Mouse (Mus musculus): Measurements from ENCODE around the gene Pbxip1. TPM values are rescaled to one million over a fixed set of nuclear protein-coding genes. Genes with fewer than 3 reads are reported as not detected.

Gene Pbxip1
- polyA plus RNA-seq, 1 experiment from 2014 or later = 10.0 TPM

- Histone ChIP-seq H3K9ac (ENCODE audit: low read length) (no peak overlapping the region), H3K36me3 (ENCODE audit: control insufficient read depth, insufficient read depth, low read length) (no peaks in the 10 kb centered on the region), H3K27ac (ENCODE audit: low read depth, low read length) (no peak overlapping the region), H3K4me3 (ENCODE audit: low read depth, low read length) (no peak overlapping the region), H3K9me3 (ENCODE audit: control insufficient read depth, low read length) (no peaks in the 10 kb centered on the region), H3K27me3 (ENCODE audit: control insufficient read depth, insufficient read depth, low read length) (no peaks in the 10 kb centered on the region), H3K4me2 (ENCODE audit: low read depth, low read length, severe bottlenecking) (no peak overlapping the region), H3K4me1 (replicated peaks; ENCODE audit: control insufficient read depth, insufficient read depth, low read length) (no peaks in the 10 kb centered on the region)
- no peak for ATAC-seq (replicated peaks; ENCODE audit: low FRiP score)
- no peak for DNase-seq (ENCODE audit: low spot score)
- WGBS = 72% methylated on average over 3 of the region's 3 CpGs
These were observed 59.9 kb downstream of the Pbxip1 start for GRCm38 (mm10) chr3:89496366-89496765.

- 46% methylated on average over 7 of the region's 7 CpGs for WGBS
- no peak overlapping the region for H3K4me2 ChIP-seq (ENCODE audit: low read depth, low read length, severe bottlenecking)
- ATAC-seq (replicated peaks; ENCODE audit: low FRiP score) (no peak), DNase-seq (ENCODE audit: low spot score) (no peak)
- H3K4me1 ChIP-seq (replicated peaks; ENCODE audit: control insufficient read depth, insufficient read depth, low read length) = no peaks in the 10 kb centered on the region
- no peaks in the 10 kb centered on the region for H3K9me3 ChIP-seq (ENCODE audit: control insufficient read depth, low read length)
- H3K4me3 ChIP-seq (ENCODE audit: low read depth, low read length) = no peak overlapping the region
- H3K27ac ChIP-seq (ENCODE audit: low read depth, low read length) = no peak overlapping the region
- no peak overlapping the region for H3K9ac ChIP-seq (ENCODE audit: low read length)
- no peaks in the 10 kb centered on the region for H3K27me3 ChIP-seq (ENCODE audit: control insufficient read depth, insufficient read depth, low read length)
- no peaks in the 10 kb centered on the region for H3K36me3 ChIP-seq (ENCODE audit: control insufficient read depth, insufficient read depth, low read length)
These were observed 63.2 kb downstream of the Pbxip1 start for GRCm38 (mm10) chr3:89499696-89500095.

Other genes with a start within 250 kb of the Pbxip1 start
- gene Gba, start 233.8 kb upstream of the Pbxip1 start, polyA plus RNA-seq (2014; fragmentation: Nextera tagmentation; extraction: Ambion mirVana) = 32.4 and 37.7 TPM in 2 replicates
- gene Thbs3, start 221.5 kb upstream of the Pbxip1 start, polyA plus RNA-seq (2014; fragmentation: Nextera tagmentation; extraction: Ambion mirVana) = 63.3 and 69.9 TPM in 2 replicates
- gene Mtx1, start 209.6 kb upstream of the Pbxip1 start, polyA plus RNA-seq (2014; fragmentation: Nextera tagmentation; extraction: Ambion mirVana) = 194 and 213 TPM in 2 replicates
- gene Muc1, start 207.6 kb upstream of the Pbxip1 start, polyA plus RNA-seq (2014; fragmentation: Nextera tagmentation; extraction: Ambion mirVana) = 2.0 and 3.4 TPM in 2 replicates
- gene Krtcap2, start 190.7 kb upstream of the Pbxip1 start, polyA plus RNA-seq (2014; fragmentation: Nextera tagmentation; extraction: Ambion mirVana) = 237 and 252 TPM in 2 replicates
- 11.9 and 13.5 TPM in 2 replicates for gene Trim46, start 190.4 kb upstream of the Pbxip1 start, polyA plus RNA-seq (2014; fragmentation: Nextera tagmentation; extraction: Ambion mirVana)
- gene Dpm3, start 177.3 kb upstream of the Pbxip1 start, polyA plus RNA-seq (2014; fragmentation: Nextera tagmentation; extraction: Ambion mirVana) = 79.0 and 83.9 TPM in 2 replicates
- gene Slc50a1, start 166.1 kb upstream of the Pbxip1 start, polyA plus RNA-seq (2014; fragmentation: Nextera tagmentation; extraction: Ambion mirVana) = 28.4 and 31.8 TPM in 2 replicates
- 10.8 and 11.4 TPM in 2 replicates for gene Efna1, start 155.6 kb upstream of the Pbxip1 start, polyA plus RNA-seq (2014; fragmentation: Nextera tagmentation; extraction: Ambion mirVana)
- gene Efna3, start 113.7 kb upstream of the Pbxip1 start, polyA plus RNA-seq (2014; fragmentation: Nextera tagmentation; extraction: Ambion mirVana) = 6.6 and 7.7 TPM in 2 replicates
- 17.1 and 20.7 TPM in 2 replicates for gene Efna4, start 98.7 kb upstream of the Pbxip1 start, polyA plus RNA-seq (2014; fragmentation: Nextera tagmentation; extraction: Ambion mirVana)
- 27.9 and 28.4 TPM in 2 replicates for gene Adam15, start 86.7 kb upstream of the Pbxip1 start, polyA plus RNA-seq (2014; fragmentation: Nextera tagmentation; extraction: Ambion mirVana)
- 0.13 TPM in 1 of 2 replicates, not detected in the other for gene Dcst2, start 74.7 kb upstream of the Pbxip1 start, polyA plus RNA-seq (2014; fragmentation: Nextera tagmentation; extraction: Ambion mirVana)
- gene Dcst1, start 71.5 kb upstream of the Pbxip1 start, polyA plus RNA-seq (2014; fragmentation: Nextera tagmentation; extraction: Ambion mirVana) = 0.08 and 0.15 TPM in 2 replicates
- gene Zbtb7b, start 41.9 kb upstream of the Pbxip1 start, polyA plus RNA-seq (2014; fragmentation: Nextera tagmentation; extraction: Ambion mirVana) = 1.3 and 1.4 TPM in 2 replicates
- gene Lenep, start 33.9 kb upstream of the Pbxip1 start, polyA plus RNA-seq (2014; fragmentation: Nextera tagmentation; extraction: Ambion mirVana) = 0.91 and 1.9 TPM in 2 replicates
- 28.5 and 31.9 TPM in 2 replicates for gene Flad1, start 24.8 kb upstream of the Pbxip1 start, polyA plus RNA-seq (2014; fragmentation: Nextera tagmentation; extraction: Ambion mirVana)
- 491 and 495 TPM in 2 replicates for gene Cks1b, start 18.3 kb upstream of the Pbxip1 start, polyA plus RNA-seq (2014; fragmentation: Nextera tagmentation; extraction: Ambion mirVana)
- 30.9 and 31.6 TPM in 2 replicates for gene Shc1, start 18.3 kb upstream of the Pbxip1 start, polyA plus RNA-seq (2014; fragmentation: Nextera tagmentation; extraction: Ambion mirVana)
- 53.9 and 60.6 TPM in 2 replicates for gene Pygo2, start 6.5 kb upstream of the Pbxip1 start, polyA plus RNA-seq (2014; fragmentation: Nextera tagmentation; extraction: Ambion mirVana)
- 62.5 and 71.1 TPM in 2 replicates for gene Pmvk, start 17.8 kb downstream of the Pbxip1 start, polyA plus RNA-seq (2014; fragmentation: Nextera tagmentation; extraction: Ambion mirVana)
- 1.3 and 1.8 TPM in 2 replicates for gene Kcnn3, start 83.5 kb downstream of the Pbxip1 start, polyA plus RNA-seq (2014; fragmentation: Nextera tagmentation; extraction: Ambion mirVana)